Mouse (Mus musculus): Measurements from ENCODE around the gene Akap13.

GRCm38 (mm10) chr7:75754587-75755499, 299.5 kb downstream of the Akap13 start:
- TF ChIP-seq POLR2A (IDR thresholded peaks at IDR 0.05; ENCODE audit: borderline replicate concordance, control insufficient read depth, low read depth, low read length): no peak
- no peak for TF ChIP-seq CTCF (IDR thresholded peaks at IDR 0.05; ENCODE audit: control insufficient read depth, insufficient read depth, low read length)

Data from bone marrow, adult 2 months (tissue).